Mouse (Mus musculus): ENCODE measurements around the gene Cldn3. TPM values are rescaled to one million over a fixed set of nuclear protein-coding genes. Genes with fewer than 3 reads are reported as not detected.
"Not testable (repeated sequence)": the region's sequence is repeated elsewhere in the genome, so short reads cannot be mapped to it uniquely, and the experiment has no call there.

The Cldn3 gene
- polyA plus RNA-seq, 1 experiment from 2014 or later, result 3.4 TPM

- no peak for DNase-seq (ENCODE audit: low spot score)
- 91% methylated on average over 2 of the region's 2 CpGs for WGBS
- Histone ChIP-seq H3K9ac (ENCODE audit: low read length) (no peak overlapping the region), H3K4me3 (ENCODE audit: low read depth, low read length) (no peak overlapping the region), H3K4me1 (ENCODE audit: control insufficient read depth, insufficient read depth, low read length) (peaks cover 3% of the 10 kb centered on the region; the same call in 1 of the 2 replicates), H3K36me3 (ENCODE audit: control insufficient read depth, insufficient read depth, low read length) (no peaks in the 10 kb centered on the region), H3K27ac (replicated peaks; ENCODE audit: low read depth, low read length) (no peak overlapping the region), H3K4me2 (ENCODE audit: low read depth, severe bottlenecking) (no peak overlapping the region), H3K27me3 (ENCODE audit: control insufficient read depth, insufficient read depth, low read length) (no peaks in the 10 kb centered on the region), H3K9me3 (ENCODE audit: control insufficient read depth, low read length) (no peaks in the 10 kb centered on the region)
- ATAC-seq (ENCODE audit: insufficient number of reproducible peaks, low FRiP score, low TSS enrichment, low read depth), result no peak
These were observed 24.5 kb upstream of the Cldn3 start for GRCm38 (mm10) chr5:134961519-134961918.

GRCm38 (mm10) chr5:134963546-134963945, 22.5 kb upstream of the Cldn3 start:
- Histone ChIP-seq H3K4me1 (ENCODE audit: control insufficient read depth, insufficient read depth, low read length) (peaks cover 8% of the 10 kb centered on the region), H3K36me3 (ENCODE audit: control insufficient read depth, insufficient read depth, low read length) (no peaks in the 10 kb centered on the region), H3K9me3 (ENCODE audit: control insufficient read depth, low read length) (no peaks in the 10 kb centered on the region), H3K27me3 (ENCODE audit: control insufficient read depth, insufficient read depth, low read length) (no peaks in the 10 kb centered on the region), H3K9ac (ENCODE audit: low read length) (no peak overlapping the region), H3K4me3 (ENCODE audit: low read depth, low read length) (no peak overlapping the region), H3K27ac (replicated peaks; ENCODE audit: low read depth, low read length) (no peak overlapping the region), H3K4me2 (ENCODE audit: low read depth, severe bottlenecking) (no peak overlapping the region)
- ATAC-seq (ENCODE audit: insufficient number of reproducible peaks, low FRiP score, low TSS enrichment, low read depth) (no peak), DNase-seq (ENCODE audit: low spot score) (no peak)
- WGBS, result 35% methylated on average over 5 of the region's 5 CpGs

DNA sequence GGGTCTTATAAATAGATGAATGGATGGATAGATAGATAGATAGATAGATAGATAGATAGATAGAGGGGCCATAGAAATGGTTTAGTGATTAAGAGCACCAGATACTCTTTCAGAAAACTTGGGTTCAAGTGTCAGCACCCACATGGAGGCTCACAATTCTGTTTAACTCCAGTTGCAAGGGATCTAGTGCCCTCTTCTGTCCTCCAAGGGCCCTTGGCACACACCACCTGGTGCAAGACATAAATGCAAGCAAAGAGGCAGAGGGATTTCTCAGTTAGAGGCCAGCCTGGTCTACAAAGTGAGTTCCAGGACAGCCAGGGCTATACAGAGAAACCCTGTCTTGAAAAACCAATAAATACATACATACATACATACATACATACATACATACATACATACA, 21.4 kb upstream of the Cldn3 start:
- not testable (repeated sequence) for H3K9me3 ChIP-seq (ENCODE audit: control insufficient read depth, low read length); H3K27me3 ChIP-seq (ENCODE audit: control insufficient read depth, insufficient read depth, low read length); H3K27ac ChIP-seq (replicated peaks; ENCODE audit: low read depth, low read length); H3K4me2 ChIP-seq (ENCODE audit: low read depth, severe bottlenecking); H3K4me1 ChIP-seq (ENCODE audit: control insufficient read depth, insufficient read depth, low read length); H3K4me3 ChIP-seq (ENCODE audit: low read depth, low read length); DNase-seq (ENCODE audit: low spot score); ATAC-seq (ENCODE audit: insufficient number of reproducible peaks, low FRiP score, low TSS enrichment, low read depth); H3K36me3 ChIP-seq (ENCODE audit: control insufficient read depth, insufficient read depth, low read length); H3K9ac ChIP-seq (ENCODE audit: low read length)

DNA sequence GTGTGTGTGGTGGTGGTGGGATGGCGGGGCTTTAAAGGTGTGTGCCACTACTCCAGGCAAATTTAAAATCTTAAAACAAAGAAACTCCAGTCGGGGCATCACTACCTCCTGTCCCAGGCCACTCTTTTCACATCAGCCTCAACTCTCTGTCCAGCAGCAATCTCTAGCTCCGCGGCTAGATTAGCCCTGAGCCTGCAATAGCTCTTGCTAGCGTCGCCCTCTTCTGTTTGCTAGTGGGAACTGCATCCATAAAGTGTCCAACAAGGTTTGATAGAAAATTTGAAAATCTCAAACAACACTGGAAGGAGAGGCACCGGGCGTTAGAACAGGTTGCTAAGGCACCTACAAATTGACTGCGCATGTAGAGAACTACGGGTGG, 20.6 kb upstream of the Cldn3 start:
- Histone ChIP-seq H3K9me3 (ENCODE audit: control insufficient read depth, low read length) (no peaks in the 10 kb centered on the region), H3K27ac (replicated peaks; ENCODE audit: low read depth, low read length) (no peak overlapping the region), H3K4me2 (ENCODE audit: low read depth, severe bottlenecking) (peak overlapping the region; percentile 43), H3K27me3 (ENCODE audit: control insufficient read depth, insufficient read depth, low read length) (no peaks in the 10 kb centered on the region), H3K4me3 (ENCODE audit: low read depth, low read length) (no peak overlapping the region), H3K4me1 (ENCODE audit: control insufficient read depth, insufficient read depth, low read length) (peaks cover 8% of the 10 kb centered on the region), H3K9ac (ENCODE audit: low read length) (no peak overlapping the region), H3K36me3 (ENCODE audit: control insufficient read depth, insufficient read depth, low read length) (no peaks in the 10 kb centered on the region)
- 7% methylated on average over 10 of the region's 10 CpGs for WGBS
- ATAC-seq (ENCODE audit: insufficient number of reproducible peaks, low FRiP score, low TSS enrichment, low read depth), result no peak
- DNase-seq (ENCODE audit: low spot score), result peak; percentile 84

- peaks cover 8% of the 10 kb centered on the region for H3K4me1 ChIP-seq (ENCODE audit: control insufficient read depth, insufficient read depth, low read length)
- peak overlapping the region; percentile 43 for H3K4me2 ChIP-seq (ENCODE audit: low read depth, severe bottlenecking)
- H3K36me3 ChIP-seq (ENCODE audit: control insufficient read depth, insufficient read depth, low read length), result no peaks in the 10 kb centered on the region
- no peak overlapping the region for H3K9ac ChIP-seq (ENCODE audit: low read length)
- H3K9me3 ChIP-seq (ENCODE audit: control insufficient read depth, low read length), result no peaks in the 10 kb centered on the region
- H3K27ac ChIP-seq (replicated peaks; ENCODE audit: low read depth, low read length), result no peak overlapping the region
- no peaks in the 10 kb centered on the region for H3K27me3 ChIP-seq (ENCODE audit: control insufficient read depth, insufficient read depth, low read length)
- no peak overlapping the region for H3K4me3 ChIP-seq (ENCODE audit: low read depth, low read length)
- DNase-seq (ENCODE audit: low spot score) (peak; percentile 52), ATAC-seq (ENCODE audit: insufficient number of reproducible peaks, low FRiP score, low TSS enrichment, low read depth) (peak; percentile 66)
- 3% methylated on average over 33 of the region's 33 CpGs for WGBS
These were observed 19.9 kb upstream of the Cldn3 start for GRCm38 (mm10) chr5:134965852-134966821.

DNA sequence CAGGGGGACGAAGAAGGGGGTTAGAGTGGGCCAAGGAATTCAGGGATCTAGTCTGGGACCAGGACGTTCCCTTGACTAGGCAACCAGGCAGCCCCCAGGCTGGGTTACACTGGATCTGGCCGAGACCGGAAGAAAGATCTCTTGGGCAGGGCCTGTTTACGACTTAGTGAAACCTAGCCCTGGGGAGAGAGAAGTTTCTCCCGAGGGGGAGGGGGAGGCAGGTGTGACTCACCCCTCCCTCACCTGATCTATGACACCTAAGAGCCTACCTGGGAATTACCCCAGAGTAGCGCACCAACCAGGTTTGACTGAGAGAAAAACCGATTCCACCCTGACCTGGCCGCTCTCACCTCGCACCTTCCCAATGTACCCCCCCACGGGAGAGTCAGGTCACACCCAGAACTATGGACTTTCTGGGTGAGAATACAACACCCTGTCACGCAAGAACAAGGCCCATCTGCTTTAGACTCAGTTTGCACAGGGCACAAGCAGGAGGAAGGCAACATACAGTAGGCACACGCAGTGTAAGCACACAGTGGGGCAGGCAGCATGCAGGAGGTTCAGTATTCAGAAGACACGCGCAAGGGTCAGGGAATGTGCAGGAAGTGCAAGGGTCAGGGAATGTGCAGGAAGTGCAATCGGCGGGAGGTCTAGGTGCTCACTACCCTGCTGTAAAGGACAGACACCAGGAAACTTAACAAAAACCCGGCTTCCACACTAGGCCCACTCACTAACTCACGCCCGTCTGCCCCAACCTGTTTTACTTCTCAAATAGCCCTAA, 18.7 kb upstream of the Cldn3 start:
- Histone ChIP-seq H3K27me3 (ENCODE audit: control insufficient read depth, insufficient read depth, low read length) (no peaks in the 10 kb centered on the region), H3K4me3 (ENCODE audit: low read depth, low read length) (no peak overlapping the region), H3K4me2 (ENCODE audit: low read depth, severe bottlenecking) (no peak overlapping the region), H3K9me3 (ENCODE audit: control insufficient read depth, low read length) (no peaks in the 10 kb centered on the region), H3K27ac (replicated peaks; ENCODE audit: low read depth, low read length) (no peak overlapping the region), H3K36me3 (ENCODE audit: control insufficient read depth, insufficient read depth, low read length) (no peaks in the 10 kb centered on the region), H3K9ac (ENCODE audit: low read length) (no peak overlapping the region), H3K4me1 (ENCODE audit: control insufficient read depth, insufficient read depth, low read length) (peaks cover 8% of the 10 kb centered on the region)
- DNase-seq (ENCODE audit: low spot score) (no peak), ATAC-seq (ENCODE audit: insufficient number of reproducible peaks, low FRiP score, low TSS enrichment, low read depth) (no peak)
- WGBS, result 54% methylated on average over 20 of the region's 20 CpGs

GRCm38 (mm10) chr5:134970671-134971070, 15.3 kb upstream of the Cldn3 start:
- H3K36me3 ChIP-seq (ENCODE audit: control insufficient read depth, insufficient read depth, low read length), result no peaks in the 10 kb centered on the region
- H3K9ac ChIP-seq (ENCODE audit: low read length), result no peak overlapping the region
- ATAC-seq (ENCODE audit: insufficient number of reproducible peaks, low FRiP score, low TSS enrichment, low read depth) (no peak), DNase-seq (ENCODE audit: low spot score) (no peak)
- 70% methylated on average over 8 of the region's 8 CpGs for WGBS
- H3K27me3 ChIP-seq (ENCODE audit: control insufficient read depth, insufficient read depth, low read length), result no peaks in the 10 kb centered on the region
- H3K4me2 ChIP-seq (ENCODE audit: low read depth, severe bottlenecking), result no peak overlapping the region
- no peaks in the 10 kb centered on the region for H3K9me3 ChIP-seq (ENCODE audit: control insufficient read depth, low read length)
- peaks cover 8% of the 10 kb centered on the region for H3K4me1 ChIP-seq (ENCODE audit: control insufficient read depth, insufficient read depth, low read length)
- H3K4me3 ChIP-seq (ENCODE audit: low read depth, low read length), result no peak overlapping the region
- H3K27ac ChIP-seq (replicated peaks; ENCODE audit: low read depth, low read length), result no peak overlapping the region

DNA sequence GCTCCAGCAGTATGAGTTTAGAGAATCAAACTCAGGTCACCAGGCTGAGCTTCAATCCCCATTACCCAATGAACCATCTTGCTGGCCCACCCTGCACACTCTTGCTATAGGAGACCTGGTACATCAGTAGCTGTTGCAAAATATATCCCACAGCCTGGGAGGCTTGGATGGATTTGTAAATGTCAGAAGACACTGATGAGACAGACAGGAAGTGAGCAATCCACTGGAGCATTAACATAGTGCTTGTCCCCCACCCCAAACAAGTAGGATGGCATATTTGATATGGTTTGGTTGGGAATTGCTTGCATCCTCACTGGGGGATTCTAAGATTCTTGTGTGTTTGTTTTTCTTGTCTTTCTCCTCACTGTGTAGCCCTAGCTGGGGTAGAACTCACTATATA, 12.9 kb upstream of the Cldn3 start:
- Histone ChIP-seq H3K27me3 (ENCODE audit: control insufficient read depth, insufficient read depth, low read length) (no peaks in the 10 kb centered on the region), H3K9me3 (ENCODE audit: control insufficient read depth, low read length) (no peaks in the 10 kb centered on the region), H3K4me3 (ENCODE audit: low read depth, low read length) (no peak overlapping the region), H3K4me1 (ENCODE audit: control insufficient read depth, insufficient read depth, low read length) (no peaks in the 10 kb centered on the region), H3K4me2 (ENCODE audit: low read depth, severe bottlenecking) (no peak overlapping the region), H3K27ac (replicated peaks; ENCODE audit: low read depth, low read length) (no peak overlapping the region), H3K36me3 (ENCODE audit: control insufficient read depth, insufficient read depth, low read length) (no peaks in the 10 kb centered on the region), H3K9ac (ENCODE audit: low read length) (no peak overlapping the region)
- DNase-seq (ENCODE audit: low spot score) (no peak), ATAC-seq (ENCODE audit: insufficient number of reproducible peaks, low FRiP score, low TSS enrichment, low read depth) (no peak)

All from limb, embryonic 11.5 days (tissue).